Mouse (Mus musculus): ENCODE data around the gene Obox7. TPM values are rescaled to one million over a fixed set of nuclear protein-coding genes. Genes with fewer than 3 reads are reported as not detected.
"Not testable (repeated sequence)": the region's sequence is repeated elsewhere in the genome, so short reads cannot be mapped to it uniquely, and the experiment has no call there.

Obox7 gene
- not detected in 2 replicates for polyA plus RNA-seq (2014; fragmentation: Nextera tagmentation; extraction: Ambion mirVana)

DNA sequence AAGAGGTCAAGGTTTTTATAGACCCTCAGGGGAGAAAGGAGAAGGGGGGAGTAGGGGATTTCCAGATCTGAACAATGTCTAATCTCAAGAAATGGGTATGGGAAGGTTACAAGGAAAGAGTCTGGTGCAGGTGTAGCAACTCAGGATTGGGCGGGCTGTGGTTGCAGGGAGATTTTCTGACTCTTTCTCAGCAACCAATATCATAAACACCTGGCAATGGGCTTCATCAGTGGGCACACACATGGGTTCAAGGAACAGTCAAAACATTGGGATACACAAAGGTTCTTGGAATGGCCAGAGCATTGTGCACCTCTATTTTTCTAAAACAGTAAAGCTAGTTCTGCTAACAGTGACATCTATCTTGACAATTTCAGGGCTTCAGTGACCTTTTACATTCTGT lies at the start of gene Obox7:
TSS of gene Obox7 (plus strand) at position 301 of the 400 bp plus-strand sequence.
- not testable (repeated sequence) for H3K4me1 ChIP-seq (ENCODE audit: control insufficient read depth, insufficient read depth, low read length); ATAC-seq (replicated peaks; ENCODE audit: insufficient number of reproducible peaks, low FRiP score, low TSS enrichment); H3K27ac ChIP-seq (ENCODE audit: low read depth, low read length); H3K36me3 ChIP-seq (ENCODE audit: control insufficient read depth, insufficient read depth, low read length); H3K9ac ChIP-seq (ENCODE audit: low read depth, low read length); H3K27me3 ChIP-seq (ENCODE audit: control insufficient read depth, insufficient read depth, low read length); H3K4me3 ChIP-seq (ENCODE audit: low read depth, low read length); H3K4me2 ChIP-seq
- H3K9me3 ChIP-seq (replicated peaks; ENCODE audit: control insufficient read depth, low read length), result peaks cover 11% of the 10 kb centered on the region
- WGBS (ENCODE audit: insufficient replicate concordance), result 69% methylated on average over 1 of the region's 1 CpGs

GRCm38 (mm10) chr7:14622556-14623542 lies 36.4 kb upstream of the Obox7 start:
- not testable (repeated sequence) for H3K36me3 ChIP-seq (ENCODE audit: control insufficient read depth, insufficient read depth, low read length); H3K27ac ChIP-seq (ENCODE audit: low read depth, low read length); H3K4me1 ChIP-seq (ENCODE audit: control insufficient read depth, insufficient read depth, low read length); H3K9me3 ChIP-seq (replicated peaks; ENCODE audit: control insufficient read depth, low read length)
- Histone ChIP-seq H3K4me2 (peak overlapping the region; percentile 65), H3K4me3 (ENCODE audit: low read depth, low read length) (peak overlapping the region; percentile 42), H3K27me3 (ENCODE audit: control insufficient read depth, insufficient read depth, low read length) (peaks cover 18% of the 10 kb centered on the region), H3K9ac (ENCODE audit: low read depth, low read length) (peak overlapping the region; percentile 46; the same call in 1 of the 2 replicates)
- WGBS (ENCODE audit: insufficient replicate concordance), result 3% methylated on average over 44 of the region's 132 CpGs
- peak; percentile 80 for ATAC-seq (replicated peaks; ENCODE audit: insufficient number of reproducible peaks, low FRiP score, low TSS enrichment)

Other genes with a start within 250 kb of the Obox7 start
- 0.10 TPM in 1 of 2 replicates, not detected in the other for gene Sult2a8, start 212.7 kb upstream of the Obox7 start, polyA plus RNA-seq (2014; fragmentation: Nextera tagmentation; extraction: Ambion mirVana)
- not detected in 2 replicates for gene Sult2a7, start 165.3 kb upstream of the Obox7 start, polyA plus RNA-seq (2014; fragmentation: Nextera tagmentation; extraction: Ambion mirVana)
- 0.08 and 0.14 TPM in 2 replicates for gene Vmn1r90, start 96.0 kb upstream of the Obox7 start, polyA plus RNA-seq (2014; fragmentation: Nextera tagmentation; extraction: Ambion mirVana)

Data from heart, embryonic 11.5 days (tissue).